Mouse (Mus musculus) forebrain, postnatal 0 days (tissue): ENCODE data around the gene H2-M10.6. TPM values are rescaled to one million over a fixed set of nuclear protein-coding genes. Genes with fewer than 3 reads are reported as not detected.

Source experiments
- ATAC-seq: fragments of 200-750 bp; cut with Nextera tagmentation; 2 replicates; pipeline ENCODE4 v1.8.0; 2017; ENCODE audit warnings: mild to moderate bottlenecking, moderate library complexity
- DNase-seq: peaks from one replicate; pipeline ENCODE4 v3.0.0-alpha.2; 2015
- H3K27ac ChIP-seq: fragments of 300-500 bp; sonication (generic); 2 replicates; pipeline ENCODE4 v1.5.1; 2014; ENCODE audit warnings: low read depth, mild to moderate bottlenecking, antibody characterized with exemption, low read length, moderate library complexity, mixed read lengths
- H3K27me3 ChIP-seq: fragments of 300-500 bp; sonication (generic); 2 replicates; pipeline ENCODE4 v1.6.1; 2014; ENCODE audit warnings: mild to moderate bottlenecking, low read length, mixed read lengths; ENCODE audit not compliant: insufficient read depth
- H3K36me3 ChIP-seq: fragments of 300-500 bp; sonication (generic); 2 replicates; pipeline ENCODE4 v1.6.1; 2014; ENCODE audit warnings: mild to moderate bottlenecking, moderate library complexity; ENCODE audit not compliant: insufficient read depth
- H3K4me1 ChIP-seq: fragments of 300-500 bp; sonication (generic); 2 replicates; pipeline ENCODE4 v1.6.1; 2014; ENCODE audit warnings: antibody characterized with exemption; ENCODE audit not compliant: insufficient read depth
- H3K4me2 ChIP-seq: fragments of 300-500 bp; sonication (generic); 2 replicates; pipeline ENCODE4 v1.6.1; 2014; ENCODE audit warnings: low read depth, mild to moderate bottlenecking, moderate library complexity
- H3K4me3 ChIP-seq: fragments of 300-500 bp; sonication (generic); 2 replicates; pipeline ENCODE4 v1.5.1; 2014; ENCODE audit warnings: low read depth, low read length, mixed read lengths
- H3K9ac ChIP-seq: fragments of 300-500 bp; sonication (generic); 2 replicates; pipeline ENCODE4 v1.6.1; 2014; ENCODE audit warnings: mild to moderate bottlenecking
- H3K9me3 ChIP-seq: fragments of 300-500 bp; sonication (generic); 2 replicates; pipeline ENCODE4 v1.6.1; 2016; ENCODE audit warnings: low read length
- CTCF ChIP-seq: sonication (generic); IDR thresholded peaks from 2 replicates; pipeline ENCODE4 v1.5.1; 2016; ENCODE audit warnings: antibody characterized with exemption, control low read depth, low read depth
- WGBS: fragments of 180-500 bp; shearing (Covaris S2); extraction: QIAGEN DNeasy Blood & Tissue Kit; methylation state at CpG from one replicate; pipeline ENCODE4 v1.1.7; 2014; 5-methylcytosine and 5-hydroxymethylcytosine counted together
- polyA plus RNA-seq: library from polyadenylated mRNA; unstranded; fragments of >200 nt; fragmentation: Nextera tagmentation; extraction: Ambion mirVana; gene quantifications from 2 replicates; pipeline ENCODE4 v1.2.1, GENCODE M21; 2015
- total RNA-seq: library from RNA; depleted of rRNA; stranded (reverse); fragments of >200 nt; gene quantifications from 2 replicates; pipeline ENCODE4 v1.2.3, GENCODE M21; 2014; rRNA removed

Gene H2-M10.6
- total and polyA plus RNA-seq, 2 experiments from 2014 or later: not detected

GRCm38 (mm10) chr17:36851627-36852026 is 39.7 kb downstream of the H2-M10.6 start:
- Histone ChIP-seq H3K9me3 (no peaks in the 10 kb centered on the region), H3K4me2 (no peak overlapping the region), H3K27me3 (no peaks in the 10 kb centered on the region), H3K4me3 (no peak overlapping the region), H3K9ac (no peak overlapping the region), H3K4me1 (no peaks in the 10 kb centered on the region), H3K36me3 (peaks cover 55% of the 10 kb centered on the region), H3K27ac (no peak overlapping the region)
- TF ChIP-seq CTCF: no peak
- no peak for DNase-seq
- no peak for ATAC-seq
- WGBS: 93% methylated on average over 5 of the region's 5 CpGs

- no peak overlapping the region for H3K9ac ChIP-seq
- ATAC-seq (no peak), DNase-seq (no peak)
- no peak overlapping the region for H3K4me2 ChIP-seq
- 96% methylated on average over 3 of the region's 3 CpGs for WGBS
- no peaks in the 10 kb centered on the region for H3K9me3 ChIP-seq
- peaks cover 81% of the 10 kb centered on the region for H3K36me3 ChIP-seq
- H3K27me3 ChIP-seq: no peaks in the 10 kb centered on the region
- H3K4me1 ChIP-seq: no peaks in the 10 kb centered on the region
- H3K4me3 ChIP-seq: no peak overlapping the region
- no peak for TF ChIP-seq CTCF
- H3K27ac ChIP-seq: no peak overlapping the region
Measured at GRCm38 (mm10) chr17:36855484-36855883, 43.5 kb downstream of the H2-M10.6 start.

GRCm38 (mm10) chr17:36856236-36856635 is 44.3 kb downstream of the H2-M10.6 start:
- WGBS: 98% methylated on average over 4 of the region's 4 CpGs
- no peak for TF ChIP-seq CTCF

GRCm38 (mm10) chr17:36858181-36858580 is 46.2 kb downstream of the H2-M10.6 start:
- 94% methylated on average over 3 of the region's 3 CpGs for WGBS
- H3K36me3 ChIP-seq: peaks cover 56% of the 10 kb centered on the region
- TF ChIP-seq CTCF: no peak

More at GRCm38 (mm10) chr17:36856236-36856635, 44.3 kb downstream of the H2-M10.6 start:
- no peak overlapping the region for H3K4me3 ChIP-seq
- H3K9me3 ChIP-seq: no peaks in the 10 kb centered on the region
- no peak overlapping the region for H3K27ac ChIP-seq
- ATAC-seq (no peak), DNase-seq (no peak)
- no peak overlapping the region for H3K9ac ChIP-seq
- no peaks in the 10 kb centered on the region for H3K4me1 ChIP-seq
- H3K27me3 ChIP-seq: no peaks in the 10 kb centered on the region
- H3K36me3 ChIP-seq: peaks cover 74% of the 10 kb centered on the region
- H3K4me2 ChIP-seq: no peak overlapping the region

GRCm38 (mm10) chr17:36861680-36862079 is 49.7 kb downstream of the H2-M10.6 start:
- Histone ChIP-seq H3K36me3 (peaks cover 28% of the 10 kb centered on the region), H3K9ac (no peak overlapping the region), H3K27ac (no peak overlapping the region), H3K4me1 (peaks cover 2% of the 10 kb centered on the region; the same call in 1 of the 2 replicates), H3K27me3 (no peaks in the 10 kb centered on the region; the same call in 1 of the 2 replicates), H3K4me3 (no peak overlapping the region), H3K4me2 (no peak overlapping the region), H3K9me3 (no peaks in the 10 kb centered on the region)
- TF ChIP-seq CTCF: no peak
- ATAC-seq (no peak), DNase-seq (no peak)
- WGBS: 73% methylated on average over 2 of the region's 2 CpGs

More at GRCm38 (mm10) chr17:36858181-36858580, 46.2 kb downstream of the H2-M10.6 start:
- no peak for ATAC-seq
- H3K4me1 ChIP-seq: no peaks in the 10 kb centered on the region
- no peak overlapping the region for H3K4me2 ChIP-seq
- H3K27ac ChIP-seq: no peak overlapping the region
- H3K4me3 ChIP-seq: no peak overlapping the region
- H3K9me3 ChIP-seq: no peaks in the 10 kb centered on the region
- DNase-seq: no peak
- H3K27me3 ChIP-seq: no peaks in the 10 kb centered on the region
- H3K9ac ChIP-seq: no peak overlapping the region

Other genes with a start within 250 kb of the H2-M10.6 start
- gene H2-M9, start 169.5 kb upstream of the H2-M10.6 start, total RNA-seq: not detected in 2 replicates
- gene H2-M9, start 169.5 kb upstream of the H2-M10.6 start, polyA plus RNA-seq: not detected in 2 replicates
- gene H2-M1, start 140.0 kb upstream of the H2-M10.6 start, total RNA-seq: not detected in 2 replicates
- not detected in 2 replicates for gene H2-M1, start 140.0 kb upstream of the H2-M10.6 start, polyA plus RNA-seq
- gene H2-M10.5, start 39.3 kb upstream of the H2-M10.6 start, total RNA-seq: not detected in 2 replicates
- not detected in 2 replicates for gene H2-M10.5, start 39.3 kb upstream of the H2-M10.6 start, polyA plus RNA-seq
- gene Trim26, start 25.0 kb downstream of the H2-M10.6 start, total RNA-seq: 19.3 and 30.6 TPM in 2 replicates
- 21.3 and 36.6 TPM in 2 replicates for gene Trim26, start 25.0 kb downstream of the H2-M10.6 start, polyA plus RNA-seq
- 0.15 and 0.19 TPM in 2 replicates for gene Trim15, start 55.0 kb downstream of the H2-M10.6 start, total RNA-seq
- gene Trim15, start 55.0 kb downstream of the H2-M10.6 start, polyA plus RNA-seq: 0.23 and 0.31 TPM in 2 replicates
- 0.15 TPM in 1 of 2 replicates, not detected in the other for gene Trim10, start 57.4 kb downstream of the H2-M10.6 start, total RNA-seq
- gene Trim10, start 57.4 kb downstream of the H2-M10.6 start, polyA plus RNA-seq: 0.14 and 0.22 TPM in 2 replicates
- gene Trim40, start 78.0 kb downstream of the H2-M10.6 start, total RNA-seq: 0.19 TPM in 1 of 2 replicates, not detected in the other
- 0.12 TPM in 1 of 2 replicates, not detected in the other for gene Trim40, start 78.0 kb downstream of the H2-M10.6 start, polyA plus RNA-seq
- not detected in 2 replicates for gene Trim31, start 85.9 kb downstream of the H2-M10.6 start, total RNA-seq
- 0.06 TPM in 1 of 2 replicates, not detected in the other for gene Trim31, start 85.9 kb downstream of the H2-M10.6 start, polyA plus RNA-seq
- gene Rnf39, start 130.7 kb downstream of the H2-M10.6 start, total RNA-seq: 1.8 and 2.5 TPM in 2 replicates
- gene Rnf39, start 130.7 kb downstream of the H2-M10.6 start, polyA plus RNA-seq: 1.1 and 2.4 TPM in 2 replicates
- 72.3 and 82.2 TPM in 2 replicates for gene Ppp1r11, start 139.6 kb downstream of the H2-M10.6 start, total RNA-seq
- 157 and 183 TPM in 2 replicates for gene Ppp1r11, start 139.6 kb downstream of the H2-M10.6 start, polyA plus RNA-seq
- 28.6 and 35.0 TPM in 2 replicates for gene Znrd1, start 146.4 kb downstream of the H2-M10.6 start, total RNA-seq
- 48.8 and 56.5 TPM in 2 replicates for gene Znrd1, start 146.4 kb downstream of the H2-M10.6 start, polyA plus RNA-seq
- gene Znrd1as, start 146.4 kb downstream of the H2-M10.6 start, total RNA-seq: 2.0 and 3.4 TPM in 2 replicates
- 2.6 and 3.7 TPM in 2 replicates for gene Znrd1as, start 146.4 kb downstream of the H2-M10.6 start, polyA plus RNA-seq
- gene 2410137M14Rik, start 169.1 kb downstream of the H2-M10.6 start, total RNA-seq: 0.38 TPM in 1 of 2 replicates, not detected in the other
- 0.36 TPM in 1 of 2 replicates, not detected in the other for gene 2410137M14Rik, start 169.1 kb downstream of the H2-M10.6 start, polyA plus RNA-seq
- 3.5 and 4.2 TPM in 2 replicates for gene H2-M5, start 177.4 kb downstream of the H2-M10.6 start, total RNA-seq
- gene H2-M5, start 177.4 kb downstream of the H2-M10.6 start, polyA plus RNA-seq: 0.52 and 1.5 TPM in 2 replicates
- gene Zfp57, start 189.0 kb downstream of the H2-M10.6 start, total RNA-seq: 208 and 220 TPM in 2 replicates
- 113 and 148 TPM in 2 replicates for gene Zfp57, start 189.0 kb downstream of the H2-M10.6 start, polyA plus RNA-seq
- gene Mog, start 211.2 kb downstream of the H2-M10.6 start, total RNA-seq: not detected in 2 replicates
- 0.53 and 1.1 TPM in 2 replicates for gene Mog, start 211.2 kb downstream of the H2-M10.6 start, polyA plus RNA-seq
- 353 and 416 TPM in 2 replicates for gene Gabbr1, start 233.8 kb downstream of the H2-M10.6 start, total RNA-seq
- gene Gabbr1, start 233.8 kb downstream of the H2-M10.6 start, polyA plus RNA-seq: 58.1 and 80.1 TPM in 2 replicates